Mouse (Mus musculus) liver, embryonic 14.5 days (tissue): ENCODE data around the gene Mrm2. TPM values are rescaled to one million over a fixed set of nuclear protein-coding genes. Genes with fewer than 3 reads are reported as not detected.

Source experiments
- ATAC-seq: fragments of 200-750 bp; cut with Nextera tagmentation; 2 replicates; pipeline ENCODE4 v1.8.0; 2017; ENCODE audit warnings: moderate number of reproducible peaks, mild to moderate bottlenecking, moderate library complexity; ENCODE audit not compliant: insufficient read depth
- DNase-seq, 3 experiments: peaks; one replicate each; pipeline ENCODE4 v3.0.0-alpha.2; 2012 to 2013; ENCODE audit warnings: low read depth in 3 of 3, low spot score in 3 of 3
- H3K27ac ChIP-seq: fragments of 300-500 bp; sonication (generic); 2 replicates; pipeline ENCODE4 v1.5.1; 2014; ENCODE audit warnings: moderate library complexity, mild to moderate bottlenecking, control low read depth, inconsistent platforms
- H3K27me3 ChIP-seq: fragments of 300-500 bp; sonication (generic); 2 replicates; pipeline ENCODE4 v1.6.1; 2014; ENCODE audit warnings: mild to moderate bottlenecking, low read length, moderate library complexity; ENCODE audit not compliant: control insufficient read depth, insufficient read depth
- H3K36me3 ChIP-seq: fragments of 300-500 bp; sonication (generic); replicated peaks from 2 replicates; pipeline ENCODE4 v1.6.1; 2014; ENCODE audit warnings: low read depth; ENCODE audit not compliant: control insufficient read depth, insufficient read depth
- H3K4me1 ChIP-seq, 2 experiments: fragments of 200-500 bp in 1 of 2; fragments of 300-500 bp in 1 of 2; sonication (generic) in 1 of 2; replicated peaks; 2 replicates each; pipeline ENCODE4 v1.6.1; 2012 to 2014; ENCODE audit warnings: antibody characterized with exemption in 1 of 2, inconsistent platforms in 1 of 2, low read length in 1 of 2; ENCODE audit not compliant: control insufficient read depth in 2 of 2, insufficient read depth in 2 of 2
- H3K4me2 ChIP-seq: fragments of 300-500 bp; sonication (generic); 2 replicates; pipeline ENCODE4 v1.6.1; 2014; ENCODE audit warnings: low read depth, mild to moderate bottlenecking, control low read depth, moderate library complexity
- H3K4me3 ChIP-seq, 2 experiments: fragments of 200-500 bp in 1 of 2; fragments of 300-500 bp in 1 of 2; sonication (generic) in 1 of 2; 2 replicates each; pipeline ENCODE4 v1.5.1; 2012 to 2014; ENCODE audit warnings: low read depth in 2 of 2, low read length in 2 of 2, mild to moderate bottlenecking in 2 of 2, control low read depth in 1 of 2, inconsistent platforms in 1 of 2, moderate library complexity in 1 of 2; ENCODE audit not compliant: insufficient read depth in 1 of 2
- H3K9ac ChIP-seq: fragments of 300-500 bp; sonication (generic); replicated peaks from 2 replicates; pipeline ENCODE4 v1.6.1; 2014; ENCODE audit warnings: mild to moderate bottlenecking, control low read depth, moderate library complexity
- H3K9me3 ChIP-seq: fragments of 300-500 bp; sonication (generic); 2 replicates; pipeline ENCODE4 v1.6.1; 2016; ENCODE audit warnings: low read length, mixed read lengths; ENCODE audit not compliant: control insufficient read depth
- CTCF ChIP-seq: IDR thresholded peaks from 2 replicates; pipeline ENCODE4 v1.5.1; 2016; ENCODE audit warnings: antibody characterized with exemption, low read depth, control low read depth
- EP300 ChIP-seq: IDR thresholded peaks from 2 replicates; pipeline ENCODE4 v1.6.1; 2016; ENCODE audit warnings: antibody characterized with exemption, low read depth
- WGBS: fragments of 180-500 bp; shearing (Covaris S2); extraction: QIAGEN DNeasy Blood & Tissue Kit; methylation state at CpG from one replicate; pipeline ENCODE4 v1.1.7; 2014; ENCODE audit not compliant: insufficient replicate concordance; 5-methylcytosine and 5-hydroxymethylcytosine counted together
- polyA plus RNA-seq, 2 experiments: library from polyadenylated mRNA; depleted of rRNA in 1 of 2; stranded (reverse) in 1 of 2; unstranded in 1 of 2; fragments of >200 nt; fragmentation: Nextera tagmentation in 1 of 2; extraction: Ambion mirVana in 1 of 2; gene quantifications; 2 replicates each; pipeline versions ENCODE4 v1.2.1 to v1.2.3; 2012 to 2014

The Mrm2 gene
- polyA plus RNA-seq, 2 experiments = 6.6 to 9.5 TPM

GRCm38 (mm10) chr5:140282900-140283299 lies 48.8 kb downstream of the Mrm2 start:
- Histone ChIP-seq H3K9me3 (no peaks in the 10 kb centered on the region), H3K9ac (no peak overlapping the region), H3K4me2 (no peak overlapping the region), H3K36me3 (no peaks in the 10 kb centered on the region; the same call in 1 of the 2 replicates), H3K4me3 (no peak overlapping the region), H3K27ac (no peak overlapping the region), H3K27me3 (no peaks in the 10 kb centered on the region), H3K4me1 (no peaks in the 10 kb centered on the region)
- WGBS = 92% methylated on average over 3 of the region's 3 CpGs
- no peak for TF ChIP-seq EP300
- no peak for TF ChIP-seq CTCF
- ATAC-seq (no peak), DNase-seq (no peak)

- no peak for TF ChIP-seq CTCF
- no peak for TF ChIP-seq EP300
- ATAC-seq = no peak
- H3K4me3 ChIP-seq = no peak overlapping the region
- 77% methylated on average over 8 of the region's 8 CpGs for WGBS
- no peaks in the 10 kb centered on the region for H3K9me3 ChIP-seq
- no peaks in the 10 kb centered on the region; the same call in 1 of the 2 replicates for H3K36me3 ChIP-seq
- no peak overlapping the region for H3K27ac ChIP-seq
- H3K4me2 ChIP-seq = no peak overlapping the region
- DNase-seq = no peak
- H3K9ac ChIP-seq = no peak overlapping the region
- no peaks in the 10 kb centered on the region for H3K27me3 ChIP-seq
- H3K4me1 ChIP-seq = no peaks in the 10 kb centered on the region
These were observed 49.3 kb downstream of the Mrm2 start for GRCm38 (mm10) chr5:140282376-140282775.

GRCm38 (mm10) chr5:140280205-140280604 lies 51.5 kb downstream of the Mrm2 start:
- H3K36me3 ChIP-seq = no peaks in the 10 kb centered on the region; the same call in 1 of the 2 replicates
- no peak overlapping the region for H3K9ac ChIP-seq
- H3K27ac ChIP-seq = no peak overlapping the region
- DNase-seq = no peak
- H3K4me1 ChIP-seq = no peaks in the 10 kb centered on the region
- TF ChIP-seq EP300 (no peak), CTCF (no peak)
- H3K27me3 ChIP-seq = no peaks in the 10 kb centered on the region
- 74% methylated on average over 9 of the region's 9 CpGs for whole genome bisulfite sequencing
- no peaks in the 10 kb centered on the region for H3K9me3 ChIP-seq
- no peak for ATAC-seq
- no peak overlapping the region for H3K4me3 ChIP-seq
- H3K4me2 ChIP-seq = no peak overlapping the region

Other genes with a start within 250 kb of the Mrm2 start
- 15.5 TPM in 2 replicates for gene Mad1l1, start 10.3 kb downstream of the Mrm2 start, polyA plus RNA-seq (2012; rRNA removed)
- 16.9 TPM in 2 replicates for gene Mad1l1, start 10.3 kb downstream of the Mrm2 start, polyA plus RNA-seq (2014; fragmentation: Nextera tagmentation; extraction: Ambion mirVana)
- 12.8 and 18.4 TPM in 2 replicates for gene Nudt1, start 10.2 kb downstream of the Mrm2 start, polyA plus RNA-seq (2012; rRNA removed)
- 23.2 and 26.3 TPM in 2 replicates for gene Nudt1, start 10.2 kb downstream of the Mrm2 start, polyA plus RNA-seq (2014; fragmentation: Nextera tagmentation; extraction: Ambion mirVana)
- 6.6 TPM in 2 replicates for gene Snx8, start 57.4 kb upstream of the Mrm2 start, polyA plus RNA-seq (2012; rRNA removed)
- gene Snx8, start 57.4 kb upstream of the Mrm2 start, polyA plus RNA-seq (2014; fragmentation: Nextera tagmentation; extraction: Ambion mirVana) = 4.1 and 4.9 TPM in 2 replicates
- 50.9 and 86.8 TPM in 2 replicates for gene Eif3b, start 87.4 kb upstream of the Mrm2 start, polyA plus RNA-seq (2012; rRNA removed)
- 85.2 and 99.6 TPM in 2 replicates for gene Eif3b, start 87.4 kb upstream of the Mrm2 start, polyA plus RNA-seq (2014; fragmentation: Nextera tagmentation; extraction: Ambion mirVana)
- gene Gm4869, start 113.7 kb upstream of the Mrm2 start, polyA plus RNA-seq (2012; rRNA removed) = 0.01 TPM in 1 of 2 replicates, not detected in the other
- not detected in 2 replicates for gene Gm4869, start 113.7 kb upstream of the Mrm2 start, polyA plus RNA-seq (2014; fragmentation: Nextera tagmentation; extraction: Ambion mirVana)
- gene Chst12, start 173.7 kb upstream of the Mrm2 start, polyA plus RNA-seq (2012; rRNA removed) = 4.3 and 4.8 TPM in 2 replicates
- 5.4 and 6.5 TPM in 2 replicates for gene Chst12, start 173.7 kb upstream of the Mrm2 start, polyA plus RNA-seq (2014; fragmentation: Nextera tagmentation; extraction: Ambion mirVana)
- gene Grifin, start 233.2 kb upstream of the Mrm2 start, polyA plus RNA-seq (2012; rRNA removed) = 2.5 and 2.7 TPM in 2 replicates
- 2.3 and 4.0 TPM in 2 replicates for gene Grifin, start 233.2 kb upstream of the Mrm2 start, polyA plus RNA-seq (2014; fragmentation: Nextera tagmentation; extraction: Ambion mirVana)